Mouse (Mus musculus): ENCODE measurements around the gene Plekhj1. TPM values are rescaled to one million over a fixed set of nuclear protein-coding genes. Genes with fewer than 3 reads are reported as not detected.

Gene Plekhj1
- polyA plus RNA-seq, 1 experiment from 2014 or later = 184 TPM

DNA sequence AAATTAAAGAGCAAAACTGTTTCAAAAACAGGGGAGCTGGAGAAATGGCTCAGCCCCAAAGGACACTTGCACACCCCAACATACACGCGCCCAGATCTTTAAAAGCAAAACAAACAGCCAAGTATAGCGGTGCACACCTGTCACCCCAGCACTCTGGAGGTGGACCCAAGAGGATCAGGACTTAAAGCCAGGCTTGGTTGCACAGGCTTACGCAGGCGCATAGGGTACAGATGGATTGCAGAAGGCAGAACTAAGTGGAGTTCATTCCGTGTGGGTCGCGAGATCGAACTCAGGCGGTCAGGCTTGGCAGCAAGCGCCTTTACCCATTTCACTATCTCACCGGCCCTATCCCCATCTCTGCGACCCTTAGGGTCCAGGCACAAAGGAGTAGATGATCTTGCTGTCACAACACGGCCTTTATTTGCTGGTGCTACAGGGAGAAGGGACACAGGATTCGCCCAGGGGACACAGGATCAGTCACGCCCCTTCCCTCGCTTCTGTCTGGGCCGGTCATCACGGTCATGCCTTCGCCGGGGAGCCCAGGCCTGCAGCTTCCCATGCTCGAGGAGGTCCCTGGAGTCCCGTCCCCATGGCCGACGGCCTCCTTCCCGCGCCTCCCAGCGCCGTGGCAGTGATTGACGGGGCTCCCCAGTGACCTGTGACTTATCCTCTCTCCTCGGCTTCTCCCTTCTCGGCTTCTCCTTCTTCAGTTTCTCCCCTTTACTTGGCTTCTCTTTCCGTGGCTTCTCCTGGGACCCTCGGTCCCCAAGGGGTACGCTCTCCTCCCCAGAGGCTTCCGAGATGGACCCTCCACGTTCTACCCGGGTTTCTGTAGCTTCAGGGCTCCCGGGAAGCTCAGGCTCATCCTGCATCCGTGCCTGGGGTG is 9.9 kb upstream of the Plekhj1 start:
- Histone ChIP-seq H3K27ac (replicated peaks) (peak overlapping the region; percentile 65), H3K36me3 (peaks cover 25% of the 10 kb centered on the region), H3K27me3 (ENCODE audit: low read depth, poor library complexity, severe bottlenecking) (peaks cover 83% of the 10 kb centered on the region), H3K4me1 (peaks cover 55% of the 10 kb centered on the region), H3K9me3 (replicated peaks) (no peaks in the 10 kb centered on the region), H3K4me3 (peak overlapping the region; percentile 67)
- DNase-seq (ENCODE audit: low spot score) = peak; percentile 49
- WGBS = 19% methylated on average over 40 of the region's 40 CpGs

GRCm38 (mm10) chr10:80807057-80807627 is 8.7 kb upstream of the Plekhj1 start:
- DNase-seq (ENCODE audit: low spot score) = peak; percentile 83
- H3K36me3 ChIP-seq = peaks cover 37% of the 10 kb centered on the region
- peaks cover 55% of the 10 kb centered on the region for H3K4me1 ChIP-seq
- H3K27me3 ChIP-seq (ENCODE audit: low read depth, poor library complexity, severe bottlenecking) = peaks cover 73% of the 10 kb centered on the region
- H3K27ac ChIP-seq (replicated peaks) = peak overlapping the region; percentile 83
- under 1% methylated on average over 58 of the region's 58 CpGs for WGBS
- H3K4me3 ChIP-seq = peak overlapping the region; percentile 67
- H3K9me3 ChIP-seq (replicated peaks) = no peaks in the 10 kb centered on the region

- Histone ChIP-seq H3K4me3 (peak overlapping the region; percentile 67), H3K27ac (replicated peaks) (peak overlapping the region; percentile 83), H3K4me1 (peaks cover 55% of the 10 kb centered on the region), H3K36me3 (peaks cover 43% of the 10 kb centered on the region), H3K9me3 (replicated peaks) (no peaks in the 10 kb centered on the region), H3K27me3 (ENCODE audit: low read depth, poor library complexity, severe bottlenecking) (peaks cover 66% of the 10 kb centered on the region)
- 40% methylated on average over 34 of the region's 34 CpGs for WGBS
- DNase-seq (ENCODE audit: low spot score) = no peak
Observed at GRCm38 (mm10) chr10:80806341-80807056, 8.1 kb upstream of the Plekhj1 start.

- Histone ChIP-seq H3K27me3 (ENCODE audit: low read depth, poor library complexity, severe bottlenecking) (peaks cover 61% of the 10 kb centered on the region), H3K4me1 (peaks cover 57% of the 10 kb centered on the region), H3K27ac (replicated peaks) (no peak overlapping the region), H3K9me3 (replicated peaks) (no peaks in the 10 kb centered on the region), H3K4me3 (peak overlapping the region; percentile 67), H3K36me3 (peaks cover 49% of the 10 kb centered on the region)
- 17% methylated on average over 3 of the region's 3 CpGs for WGBS
- DNase-seq (ENCODE audit: low spot score) = peak; percentile 83
Observed at GRCm38 (mm10) chr10:80805925-80806324, 7.5 kb upstream of the Plekhj1 start.

DNA sequence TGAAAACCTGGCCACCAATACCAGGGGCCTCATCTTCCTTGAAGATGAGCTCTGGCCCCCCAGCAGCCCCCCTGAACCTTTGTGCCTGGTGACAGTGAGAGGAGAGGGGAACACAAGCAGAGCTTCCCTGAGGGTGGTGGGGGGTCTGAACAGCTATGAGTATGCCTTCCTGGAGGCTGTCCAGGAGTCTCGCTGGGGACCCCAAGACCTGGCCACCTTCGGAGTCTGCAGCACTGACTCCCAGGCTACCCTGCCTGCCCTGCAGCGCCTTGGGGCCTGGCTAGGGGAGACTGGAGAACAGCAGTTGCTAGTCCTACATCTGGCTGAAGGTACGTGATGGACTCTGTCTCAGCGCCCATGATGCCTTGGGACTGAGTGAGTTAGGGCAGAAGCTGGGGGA is 6.9 kb upstream of the Plekhj1 start:
- Histone ChIP-seq H3K36me3 (peaks cover 55% of the 10 kb centered on the region), H3K9me3 (replicated peaks) (no peaks in the 10 kb centered on the region), H3K27me3 (ENCODE audit: low read depth, poor library complexity, severe bottlenecking) (peaks cover 55% of the 10 kb centered on the region), H3K4me1 (peaks cover 60% of the 10 kb centered on the region), H3K4me3 (0 out of 2 replicates have a peak overlapping the region, but pooled peaks have one; percentile 67), H3K27ac (replicated peaks) (no peak overlapping the region)
- WGBS = 94% methylated on average over 5 of the region's 5 CpGs
- no peak for DNase-seq (ENCODE audit: low spot score)

DNA sequence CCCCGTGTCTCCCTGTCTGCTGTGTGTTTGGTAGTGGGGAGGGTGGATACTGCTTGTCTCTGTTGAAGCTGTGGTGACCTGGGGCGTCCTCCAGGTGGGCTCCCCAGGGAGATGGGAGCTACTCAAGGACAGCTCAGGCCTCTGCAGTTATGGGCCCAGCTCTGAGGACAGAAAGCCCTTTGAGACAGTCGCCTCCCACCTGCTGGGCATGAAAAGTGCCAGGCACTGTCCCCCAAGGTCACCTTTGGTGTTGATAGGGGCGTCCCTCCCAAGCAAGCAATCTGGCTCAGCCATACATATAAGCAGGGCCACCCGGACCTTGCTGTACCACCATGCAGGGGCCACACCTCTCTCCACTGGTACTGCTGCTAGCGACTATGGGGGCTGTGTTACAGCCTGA is 6.5 kb upstream of the Plekhj1 start, which contains the start of gene Amh:
Gene Amh, plus strand, starts transcription at position 328 of the 400 bp plus-strand sequence.
- Histone ChIP-seq H3K27ac (replicated peaks) (no peak within 1 kb of the TSS), H3K27me3 (ENCODE audit: low read depth, poor library complexity, severe bottlenecking) (peaks cover 50% of the 10 kb centered on the region), H3K36me3 (peaks cover 59% of the 10 kb centered on the region), H3K4me1 (peaks cover 60% of the 10 kb centered on the region), H3K9me3 (replicated peaks) (no peaks in the 10 kb centered on the region), H3K4me3 (peak within 1 kb of the TSS; percentile 67)
- WGBS = 75% methylated on average over 6 of the region's 6 CpGs
- no peak for DNase-seq (ENCODE audit: low spot score)

DNA sequence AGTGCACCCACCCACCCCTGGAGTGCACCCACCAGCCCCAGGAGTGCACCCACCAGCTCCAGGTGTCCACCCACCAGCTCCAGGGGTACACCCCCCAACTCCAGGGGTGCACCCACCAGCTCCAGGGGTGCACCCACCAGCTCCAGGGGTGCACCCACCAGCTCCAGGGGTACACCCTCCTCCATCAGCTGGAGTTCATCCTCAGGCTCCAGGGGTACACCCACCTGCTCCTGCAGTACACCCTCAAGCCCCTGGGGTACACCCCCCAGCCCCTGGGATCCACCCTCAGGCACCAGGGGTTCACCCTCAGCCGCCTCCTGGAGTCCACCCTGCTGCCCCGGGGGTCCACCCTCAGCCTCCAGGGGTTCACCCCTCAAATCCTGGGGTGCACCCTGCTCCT is 5.9 kb upstream of the Plekhj1 start:
- H3K27ac ChIP-seq (replicated peaks) = no peak overlapping the region
- peak overlapping the region; percentile 11; the same call in 1 of the 2 replicates for H3K4me3 ChIP-seq
- peaks cover 63% of the 10 kb centered on the region for H3K4me1 ChIP-seq
- H3K36me3 ChIP-seq = peaks cover 60% of the 10 kb centered on the region
- WGBS = 93% methylated on average over 2 of the region's 2 CpGs
- H3K9me3 ChIP-seq (replicated peaks) = no peaks in the 10 kb centered on the region
- DNase-seq (ENCODE audit: low spot score) = no peak
- peaks cover 45% of the 10 kb centered on the region for H3K27me3 ChIP-seq (ENCODE audit: low read depth, poor library complexity, severe bottlenecking)

DNA sequence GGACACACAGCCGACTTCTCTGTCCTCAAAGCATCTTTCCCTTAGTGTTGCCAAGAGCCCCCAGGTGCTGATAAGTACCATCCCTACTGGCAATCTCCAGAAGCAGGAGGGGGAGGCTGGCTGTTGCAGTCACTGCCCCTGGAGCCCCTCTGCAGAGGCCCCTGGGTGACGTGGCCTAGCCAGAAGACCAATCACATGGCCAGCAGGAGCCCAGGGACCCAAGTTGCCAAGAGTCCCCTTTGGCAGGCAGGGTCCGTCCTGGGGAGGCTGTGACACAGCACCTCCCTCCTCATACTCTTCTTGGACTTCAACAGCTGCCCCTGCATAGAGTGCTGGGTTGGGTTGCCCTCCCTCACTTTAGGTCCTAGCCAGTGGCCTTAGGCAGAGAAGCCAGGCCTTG is 4.6 kb upstream of the Plekhj1 start:
- no peak for DNase-seq (ENCODE audit: low spot score)
- H3K36me3 ChIP-seq = peaks cover 60% of the 10 kb centered on the region
- H3K27ac ChIP-seq (replicated peaks) = no peak overlapping the region
- H3K4me1 ChIP-seq = peaks cover 52% of the 10 kb centered on the region
- WGBS = 85% methylated on average over 3 of the region's 3 CpGs
- H3K9me3 ChIP-seq (replicated peaks) = no peaks in the 10 kb centered on the region
- peak overlapping the region; percentile 7; the same call in 1 of the 2 replicates for H3K4me3 ChIP-seq
- peaks cover 31% of the 10 kb centered on the region for H3K27me3 ChIP-seq (ENCODE audit: low read depth, poor library complexity, severe bottlenecking)

DNA sequence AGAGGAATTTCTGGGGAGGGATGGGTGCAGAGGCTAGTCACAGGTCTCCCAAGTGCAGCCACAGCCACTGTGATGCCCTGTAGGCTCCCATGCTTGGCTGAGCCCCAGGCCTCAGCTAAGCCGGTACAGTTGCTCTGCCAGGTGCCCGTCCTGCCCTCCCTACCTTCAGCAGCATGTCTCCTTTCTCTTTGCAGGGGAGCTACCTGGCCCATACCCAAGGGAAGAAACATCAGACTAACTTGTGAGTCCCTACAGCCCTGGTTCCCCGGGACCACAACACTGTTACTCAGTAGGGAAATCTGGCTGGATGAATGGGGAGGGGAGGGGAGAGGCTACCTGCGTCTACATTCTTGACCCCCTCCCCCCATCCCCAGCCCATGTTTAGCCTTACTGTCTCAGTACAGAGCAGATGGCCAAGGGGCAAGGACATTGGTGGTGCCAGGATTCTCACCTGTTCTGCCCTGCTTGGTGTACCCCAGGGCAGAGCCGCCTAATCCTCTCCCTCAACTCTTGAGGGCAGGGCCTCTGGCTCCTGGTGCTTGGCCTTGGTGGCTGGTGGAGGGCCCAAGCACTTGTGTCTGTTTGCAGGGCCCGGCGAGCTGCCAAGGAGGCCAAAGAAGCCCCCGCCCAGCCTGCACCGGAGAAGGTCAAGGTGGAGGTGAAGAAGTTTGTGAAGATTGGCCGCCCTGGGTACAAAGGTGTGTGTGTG is 3.9 kb upstream of the Plekhj1 start:
- H3K27ac ChIP-seq (replicated peaks) = no peak overlapping the region
- 89% methylated on average over 10 of the region's 10 CpGs for WGBS
- peaks cover 60% of the 10 kb centered on the region for H3K36me3 ChIP-seq
- H3K4me3 ChIP-seq = peak overlapping the region; percentile 16; the same call in 1 of the 2 replicates
- no peaks in the 10 kb centered on the region for H3K9me3 ChIP-seq (replicated peaks)
- H3K4me1 ChIP-seq = peaks cover 47% of the 10 kb centered on the region
- DNase-seq (ENCODE audit: low spot score) = no peak
- H3K27me3 ChIP-seq (ENCODE audit: low read depth, poor library complexity, severe bottlenecking) = peaks cover 25% of the 10 kb centered on the region

- Histone ChIP-seq H3K4me1 (peaks cover 43% of the 10 kb centered on the region), H3K9me3 (replicated peaks) (no peaks in the 10 kb centered on the region), H3K36me3 (peaks cover 69% of the 10 kb centered on the region), H3K27me3 (ENCODE audit: low read depth, poor library complexity, severe bottlenecking) (no peaks in the 10 kb centered on the region), H3K4me3 (peak overlapping the region; percentile 97), H3K27ac (replicated peaks) (peak overlapping the region; percentile 99)
- WGBS = 5% methylated on average over 18 of the region's 18 CpGs
- no peak for DNase-seq (ENCODE audit: low spot score)
Observed at GRCm38 (mm10) chr10:80799070-80799566, 692 bp upstream of the Plekhj1 start.

DNA sequence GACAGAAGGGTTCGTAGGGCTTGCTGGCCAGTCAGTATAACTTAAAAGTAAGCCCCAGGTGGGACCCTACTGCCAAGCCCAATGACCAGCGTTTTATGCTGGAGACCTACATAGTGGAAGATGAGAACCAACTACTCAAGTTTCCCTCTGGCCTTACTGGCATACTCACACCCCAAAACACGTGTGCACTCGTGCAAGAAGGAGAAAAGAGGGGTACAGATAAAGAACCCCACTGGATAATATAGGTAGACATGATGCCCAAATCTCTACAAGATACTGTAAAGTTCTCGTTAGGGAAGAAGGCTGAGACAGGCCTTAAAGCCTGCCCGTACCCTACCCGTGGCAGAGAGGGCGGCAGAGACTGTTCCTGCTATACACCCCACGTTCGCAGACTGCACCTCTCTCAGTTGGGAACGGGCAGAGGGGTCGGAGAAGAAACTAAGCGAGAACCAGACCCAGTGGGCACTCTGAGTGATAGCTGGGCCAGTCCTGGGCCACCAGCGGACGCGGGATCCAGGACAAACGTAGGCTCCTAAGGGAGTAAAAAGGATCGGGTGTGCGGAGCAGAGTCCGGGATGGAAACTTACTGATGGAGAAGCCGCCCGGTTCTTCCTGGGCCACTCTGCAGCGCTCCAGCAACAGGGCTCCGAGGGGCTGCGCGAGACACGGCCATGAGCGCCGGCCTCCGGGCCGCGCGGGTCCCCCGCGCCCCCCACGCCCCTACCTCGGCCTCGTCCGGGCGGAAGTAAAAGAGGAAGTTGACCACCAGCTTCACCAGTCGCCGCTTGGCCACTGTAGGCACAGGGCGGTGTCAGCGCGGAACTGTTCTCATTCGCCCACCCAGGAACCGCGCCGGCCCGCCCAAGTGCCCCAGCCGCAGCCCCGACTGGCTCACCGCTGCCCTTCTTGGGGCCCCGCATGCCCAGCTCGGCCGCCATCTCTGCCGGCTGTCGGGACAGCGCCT is 958 bp downstream of the Plekhj1 start:
- H3K4me1 ChIP-seq = peaks cover 43% of the 10 kb centered on the region
- peak overlapping the region; percentile 97 for H3K4me3 ChIP-seq
- peak overlapping the region; percentile 99 for H3K27ac ChIP-seq (replicated peaks)
- peaks cover 69% of the 10 kb centered on the region for H3K36me3 ChIP-seq
- H3K27me3 ChIP-seq (ENCODE audit: low read depth, poor library complexity, severe bottlenecking) = no peaks in the 10 kb centered on the region
- no peak for DNase-seq (ENCODE audit: low spot score)
- no peaks in the 10 kb centered on the region for H3K9me3 ChIP-seq (replicated peaks)
- WGBS = 4% methylated on average over 59 of the region's 59 CpGs

Measured in midbrain, embryonic 10.5 days (tissue).